Mouse (Mus musculus): ENCODE data around the gene Ppp1r9a.

- no peak for TF ChIP-seq POLR2A (IDR thresholded peaks at IDR 0.05; ENCODE audit: insufficient read depth, low read depth, low read length)
- TF ChIP-seq CTCF (IDR thresholded peaks at IDR 0.05): no peak
Observed at GRCm38 (mm10) chr6:5152185-5152584, 249.5 kb downstream of the Ppp1r9a start.
